Mouse (Mus musculus): Measurements from ENCODE around the gene Rora. TPM values are rescaled to one million over a fixed set of nuclear protein-coding genes. Genes with fewer than 3 reads are reported as not detected.

The Rora gene
- polyA plus RNA-seq, 1 experiment from 2014 or later: 3.8 TPM

DNA sequence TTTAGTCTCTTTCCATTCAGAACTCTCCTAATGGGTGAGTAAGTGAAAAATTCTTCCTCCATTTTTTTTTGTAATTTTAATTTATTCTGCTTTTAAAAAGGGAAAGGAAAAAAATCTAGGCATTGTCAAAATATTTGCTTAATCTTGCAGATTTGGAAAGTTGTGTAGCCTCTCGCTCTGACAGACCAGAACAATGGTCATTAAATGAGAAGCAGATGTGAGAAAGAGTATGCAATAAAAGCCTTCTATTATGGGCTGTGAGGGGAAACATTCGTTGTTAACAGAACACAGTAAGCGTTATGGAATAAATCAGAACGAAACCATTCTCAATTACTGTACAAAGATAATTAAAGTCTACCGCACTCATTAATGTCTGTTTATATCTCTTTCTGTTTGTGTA lies 196.7 kb downstream of the Rora start:
- Histone ChIP-seq H3K9ac (ENCODE audit: low read depth, low read length) (no peak overlapping the region), H3K4me1 (replicated peaks; ENCODE audit: control insufficient read depth, insufficient read depth, low read length) (no peaks in the 10 kb centered on the region), H3K9me3 (ENCODE audit: control insufficient read depth, low read length) (no peaks in the 10 kb centered on the region), H3K4me2 (replicated peaks; ENCODE audit: low read depth, low read length) (no peak overlapping the region), H3K4me3 (ENCODE audit: low read depth, low read length) (no peak overlapping the region), H3K36me3 (ENCODE audit: control insufficient read depth, insufficient read depth, low read length) (no peaks in the 10 kb centered on the region), H3K27me3 (ENCODE audit: control insufficient read depth, insufficient read depth, low read length) (no peaks in the 10 kb centered on the region), H3K27ac (ENCODE audit: low read depth, low read length) (no peak overlapping the region)
- DNase-seq (ENCODE audit: low spot score): no peak
- no peak for ATAC-seq (ENCODE audit: low FRiP score)
- WGBS: 73% methylated on average over 5 of the region's 5 CpGs

DNA sequence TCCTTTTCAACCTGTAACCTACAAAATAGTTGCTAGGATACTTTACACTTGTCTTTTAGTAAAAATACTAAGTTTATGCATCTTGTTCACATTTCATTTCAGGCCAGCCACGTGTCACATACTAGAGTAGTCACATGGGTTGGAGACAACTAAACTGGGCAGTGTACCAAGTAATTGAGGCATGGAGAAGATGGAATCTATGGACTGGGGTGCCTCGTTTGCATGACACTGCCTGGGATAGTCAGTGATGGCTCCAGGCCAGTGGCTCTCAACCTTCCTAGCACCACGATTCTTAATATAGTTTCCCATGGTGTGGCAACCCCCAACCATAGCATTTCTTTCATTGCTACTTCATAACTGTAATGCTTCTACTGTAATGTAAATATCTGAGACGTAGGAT lies 198.6 kb downstream of the Rora start:
- no peak overlapping the region for H3K4me3 ChIP-seq (ENCODE audit: low read depth, low read length)
- ATAC-seq (ENCODE audit: low FRiP score) (no peak), DNase-seq (ENCODE audit: low spot score) (no peak)
- no peak overlapping the region for H3K27ac ChIP-seq (ENCODE audit: low read depth, low read length)
- WGBS: 77% methylated on average over 4 of the region's 4 CpGs
- H3K9me3 ChIP-seq (ENCODE audit: control insufficient read depth, low read length): no peaks in the 10 kb centered on the region
- H3K36me3 ChIP-seq (ENCODE audit: control insufficient read depth, insufficient read depth, low read length): no peaks in the 10 kb centered on the region
- no peak overlapping the region for H3K4me2 ChIP-seq (replicated peaks; ENCODE audit: low read depth, low read length)
- H3K27me3 ChIP-seq (ENCODE audit: control insufficient read depth, insufficient read depth, low read length): no peaks in the 10 kb centered on the region
- H3K4me1 ChIP-seq (replicated peaks; ENCODE audit: control insufficient read depth, insufficient read depth, low read length): no peaks in the 10 kb centered on the region
- H3K9ac ChIP-seq (ENCODE audit: low read depth, low read length): no peak overlapping the region

DNA sequence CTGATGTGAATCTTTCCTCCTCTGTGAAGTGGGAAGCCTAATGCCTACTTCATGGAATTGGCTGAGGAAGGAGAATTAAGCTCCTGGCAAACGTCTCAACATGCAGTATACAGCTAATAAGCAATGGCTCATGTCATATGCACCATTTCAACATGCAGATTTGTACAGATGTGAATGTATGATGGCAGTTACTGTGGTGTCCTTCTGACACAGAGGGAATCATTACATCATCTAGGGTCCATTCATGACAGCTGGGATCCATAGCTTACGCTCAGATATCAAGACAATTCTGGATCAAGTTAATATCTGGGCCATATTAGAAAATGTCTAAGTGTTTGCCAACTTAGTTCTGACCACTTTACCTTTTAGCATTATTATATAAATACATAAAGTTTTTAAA lies 199.3 kb downstream of the Rora start:
- 92% methylated on average over 2 of the region's 2 CpGs for WGBS
- Histone ChIP-seq H3K4me3 (ENCODE audit: low read depth, low read length) (no peak overlapping the region), H3K9ac (ENCODE audit: low read depth, low read length) (no peak overlapping the region), H3K4me1 (replicated peaks; ENCODE audit: control insufficient read depth, insufficient read depth, low read length) (no peaks in the 10 kb centered on the region), H3K4me2 (replicated peaks; ENCODE audit: low read depth, low read length) (no peak overlapping the region), H3K36me3 (ENCODE audit: control insufficient read depth, insufficient read depth, low read length) (no peaks in the 10 kb centered on the region), H3K9me3 (ENCODE audit: control insufficient read depth, low read length) (no peaks in the 10 kb centered on the region), H3K27ac (ENCODE audit: low read depth, low read length) (no peak overlapping the region), H3K27me3 (ENCODE audit: control insufficient read depth, insufficient read depth, low read length) (no peaks in the 10 kb centered on the region)
- no peak for ATAC-seq (ENCODE audit: low FRiP score)
- DNase-seq (ENCODE audit: low spot score): no peak

DNA sequence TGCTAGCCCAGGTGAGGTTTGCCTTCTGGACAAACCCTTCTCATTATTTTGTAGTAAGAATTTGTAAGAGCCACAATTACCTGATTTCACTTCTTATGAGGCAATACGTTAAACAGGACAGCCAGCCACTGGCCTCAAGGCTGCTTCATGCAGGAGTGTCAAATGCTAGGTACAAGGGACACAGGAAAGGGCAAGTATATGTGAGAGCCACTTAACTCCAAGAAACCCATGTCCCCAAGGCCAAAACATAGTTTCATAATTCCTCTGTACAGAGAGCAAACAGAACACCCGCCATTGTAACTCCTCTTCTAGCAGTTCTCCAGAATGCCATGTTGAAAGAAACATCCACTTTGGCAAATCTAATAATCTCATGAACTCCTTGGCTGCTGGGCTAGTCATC lies 205.9 kb downstream of the Rora start:
- H3K9me3 ChIP-seq (ENCODE audit: control insufficient read depth, low read length): no peaks in the 10 kb centered on the region
- no peaks in the 10 kb centered on the region for H3K36me3 ChIP-seq (ENCODE audit: control insufficient read depth, insufficient read depth, low read length)
- no peak overlapping the region for H3K4me3 ChIP-seq (ENCODE audit: low read depth, low read length)
- 88% methylated on average over 2 of the region's 2 CpGs for WGBS
- no peak for ATAC-seq (ENCODE audit: low FRiP score)
- H3K9ac ChIP-seq (ENCODE audit: low read depth, low read length): no peak overlapping the region
- no peaks in the 10 kb centered on the region for H3K4me1 ChIP-seq (replicated peaks; ENCODE audit: control insufficient read depth, insufficient read depth, low read length)
- no peak overlapping the region for H3K27ac ChIP-seq (ENCODE audit: low read depth, low read length)
- no peak for DNase-seq (ENCODE audit: low spot score)
- H3K4me2 ChIP-seq (replicated peaks; ENCODE audit: low read depth, low read length): no peak overlapping the region
- no peaks in the 10 kb centered on the region for H3K27me3 ChIP-seq (ENCODE audit: control insufficient read depth, insufficient read depth, low read length)

DNA sequence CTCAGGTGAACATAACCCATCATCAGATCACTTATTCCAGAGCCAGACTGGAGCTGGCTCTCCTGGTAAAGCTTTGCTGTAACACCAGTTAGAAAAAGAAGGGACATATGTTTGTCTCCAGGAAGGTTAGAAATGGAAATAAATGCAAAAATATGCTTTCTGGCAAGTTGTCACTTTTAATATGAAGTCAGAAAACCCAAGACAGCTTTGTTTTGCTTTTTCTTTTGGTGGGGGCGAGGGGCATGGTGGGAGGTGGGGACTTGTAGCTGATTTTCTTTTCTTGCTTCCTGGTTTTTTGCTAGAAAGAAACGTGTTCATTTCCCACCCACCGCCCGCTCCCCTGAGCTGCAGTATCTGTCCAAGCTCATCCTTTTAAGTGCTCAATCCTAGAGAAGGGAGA lies 212.7 kb downstream of the Rora start:
- H3K4me3 ChIP-seq (ENCODE audit: low read depth, low read length): no peak overlapping the region
- ATAC-seq (ENCODE audit: low FRiP score) (no peak), DNase-seq (ENCODE audit: low spot score) (no peak)
- H3K9me3 ChIP-seq (ENCODE audit: control insufficient read depth, low read length): no peaks in the 10 kb centered on the region
- WGBS: 83% methylated on average over 4 of the region's 4 CpGs
- no peaks in the 10 kb centered on the region for H3K27me3 ChIP-seq (ENCODE audit: control insufficient read depth, insufficient read depth, low read length)
- H3K4me1 ChIP-seq (replicated peaks; ENCODE audit: control insufficient read depth, insufficient read depth, low read length): no peaks in the 10 kb centered on the region
- H3K4me2 ChIP-seq (replicated peaks; ENCODE audit: low read depth, low read length): no peak overlapping the region
- no peak overlapping the region for H3K27ac ChIP-seq (ENCODE audit: low read depth, low read length)
- no peaks in the 10 kb centered on the region for H3K36me3 ChIP-seq (ENCODE audit: control insufficient read depth, insufficient read depth, low read length)
- H3K9ac ChIP-seq (ENCODE audit: low read depth, low read length): no peak overlapping the region

DNA sequence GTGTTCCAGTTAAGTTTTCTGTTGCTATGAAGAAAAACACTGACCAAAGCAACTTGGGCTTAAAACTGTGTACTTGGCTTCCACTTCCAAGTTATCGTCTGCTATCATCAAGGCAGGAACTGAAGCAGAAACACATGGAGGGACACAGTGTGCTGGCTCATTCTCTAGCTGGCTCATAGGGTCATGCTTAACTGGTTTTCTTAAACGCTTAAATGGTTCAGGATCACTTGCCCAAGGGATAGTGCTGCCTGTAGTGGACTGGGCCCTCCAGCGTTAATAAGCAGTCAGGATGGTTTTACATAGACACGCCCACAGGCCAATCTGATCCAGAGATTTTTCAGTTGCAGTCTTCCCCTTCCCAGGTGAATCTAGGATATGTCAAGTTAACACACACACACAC lies 220.3 kb downstream of the Rora start:
- DNase-seq (ENCODE audit: low spot score) (no peak), ATAC-seq (ENCODE audit: low FRiP score) (no peak)
- no peaks in the 10 kb centered on the region for H3K27me3 ChIP-seq (ENCODE audit: control insufficient read depth, insufficient read depth, low read length)
- H3K27ac ChIP-seq (ENCODE audit: low read depth, low read length): no peak overlapping the region
- H3K4me1 ChIP-seq (replicated peaks; ENCODE audit: control insufficient read depth, insufficient read depth, low read length): no peaks in the 10 kb centered on the region
- no peaks in the 10 kb centered on the region for H3K9me3 ChIP-seq (ENCODE audit: control insufficient read depth, low read length)
- H3K4me3 ChIP-seq (ENCODE audit: low read depth, low read length): no peak overlapping the region
- 92% methylated on average over 4 of the region's 4 CpGs for WGBS
- no peak overlapping the region for H3K9ac ChIP-seq (ENCODE audit: low read depth, low read length)
- H3K4me2 ChIP-seq (replicated peaks; ENCODE audit: low read depth, low read length): no peak overlapping the region
- no peaks in the 10 kb centered on the region for H3K36me3 ChIP-seq (ENCODE audit: control insufficient read depth, insufficient read depth, low read length)

DNA sequence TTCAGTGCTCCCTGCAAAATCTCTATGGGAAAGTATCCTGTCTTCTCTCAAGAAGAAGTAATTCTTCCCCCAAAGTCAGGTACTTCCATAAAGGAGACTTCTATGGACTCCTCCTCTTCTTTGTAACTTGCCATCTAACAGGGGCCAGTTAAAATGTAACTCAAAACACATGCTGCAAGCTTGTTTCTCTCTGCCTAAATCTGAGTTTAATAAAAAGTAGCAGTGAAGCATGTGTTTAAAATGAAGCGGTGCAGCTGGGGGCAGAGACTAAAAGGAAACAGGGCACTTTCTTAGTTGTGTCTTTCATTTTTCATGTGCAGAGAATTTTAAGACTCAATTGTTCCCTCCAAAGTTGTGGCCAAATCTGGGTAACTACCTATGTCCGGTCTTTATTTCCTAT lies 221.0 kb downstream of the Rora start:
- Histone ChIP-seq H3K27ac (ENCODE audit: low read depth, low read length) (no peak overlapping the region), H3K36me3 (ENCODE audit: control insufficient read depth, insufficient read depth, low read length) (no peaks in the 10 kb centered on the region), H3K9me3 (ENCODE audit: control insufficient read depth, low read length) (no peaks in the 10 kb centered on the region), H3K27me3 (ENCODE audit: control insufficient read depth, insufficient read depth, low read length) (no peaks in the 10 kb centered on the region), H3K4me2 (replicated peaks; ENCODE audit: low read depth, low read length) (no peak overlapping the region), H3K4me3 (ENCODE audit: low read depth, low read length) (no peak overlapping the region), H3K9ac (ENCODE audit: low read depth, low read length) (no peak overlapping the region), H3K4me1 (replicated peaks; ENCODE audit: control insufficient read depth, insufficient read depth, low read length) (no peaks in the 10 kb centered on the region)
- WGBS: 77% methylated on average over 2 of the region's 2 CpGs
- ATAC-seq (ENCODE audit: low FRiP score): no peak
- no peak for DNase-seq (ENCODE audit: low spot score)

DNA sequence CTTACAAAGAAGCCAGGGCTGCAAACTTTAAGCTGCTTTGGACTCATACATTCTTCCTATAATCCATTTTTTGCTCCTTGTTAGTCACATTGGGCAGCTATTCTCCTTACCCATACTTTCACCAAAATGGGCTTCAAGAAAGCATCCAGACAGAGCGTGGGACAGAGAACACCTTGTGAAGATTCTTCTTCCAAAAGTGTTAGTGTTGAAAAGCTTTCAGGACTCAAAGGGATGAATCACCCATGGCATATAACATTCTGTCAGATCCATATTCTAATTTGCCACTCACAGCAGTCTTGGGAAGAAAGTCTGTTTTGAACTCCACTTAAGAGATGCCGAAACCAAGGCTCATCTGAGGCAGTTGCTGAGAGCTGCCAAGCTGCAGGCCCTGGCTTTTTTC lies 222.2 kb downstream of the Rora start:
- no peak for ATAC-seq (ENCODE audit: low FRiP score)
- Histone ChIP-seq H3K36me3 (ENCODE audit: control insufficient read depth, insufficient read depth, low read length) (no peaks in the 10 kb centered on the region), H3K27me3 (ENCODE audit: control insufficient read depth, insufficient read depth, low read length) (no peaks in the 10 kb centered on the region), H3K4me1 (replicated peaks; ENCODE audit: control insufficient read depth, insufficient read depth, low read length) (no peaks in the 10 kb centered on the region), H3K9ac (ENCODE audit: low read depth, low read length) (no peak overlapping the region), H3K27ac (ENCODE audit: low read depth, low read length) (no peak overlapping the region), H3K9me3 (ENCODE audit: control insufficient read depth, low read length) (no peaks in the 10 kb centered on the region), H3K4me3 (ENCODE audit: low read depth, low read length) (no peak overlapping the region), H3K4me2 (replicated peaks; ENCODE audit: low read depth, low read length) (no peak overlapping the region)
- 92% methylated on average over 2 of the region's 2 CpGs for WGBS
- no peak for DNase-seq (ENCODE audit: low spot score)

DNA sequence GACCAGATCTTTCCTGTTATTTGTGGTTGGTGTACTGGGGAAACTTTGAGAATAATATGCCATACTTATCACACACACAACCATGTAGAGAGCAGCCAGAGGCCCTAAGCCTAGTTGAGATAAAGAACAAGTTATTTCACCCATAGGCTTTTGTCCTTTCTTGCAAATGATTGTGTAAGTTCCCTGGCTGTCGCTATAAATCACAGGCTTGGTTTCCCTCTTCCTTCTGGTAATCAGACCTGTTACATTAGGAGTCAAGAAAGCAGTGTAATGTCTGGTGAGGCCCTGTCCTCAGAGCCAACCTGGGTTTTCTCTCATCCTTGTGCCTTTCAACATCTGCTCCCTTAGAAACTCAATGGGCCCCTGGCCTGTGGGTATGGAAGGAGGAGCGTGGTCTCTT lies 222.7 kb downstream of the Rora start:
- Histone ChIP-seq H3K27ac (ENCODE audit: low read depth, low read length) (no peak overlapping the region), H3K27me3 (ENCODE audit: control insufficient read depth, insufficient read depth, low read length) (no peaks in the 10 kb centered on the region), H3K36me3 (ENCODE audit: control insufficient read depth, insufficient read depth, low read length) (no peaks in the 10 kb centered on the region), H3K9ac (ENCODE audit: low read depth, low read length) (no peak overlapping the region), H3K4me1 (replicated peaks; ENCODE audit: control insufficient read depth, insufficient read depth, low read length) (no peaks in the 10 kb centered on the region), H3K4me3 (ENCODE audit: low read depth, low read length) (no peak overlapping the region), H3K9me3 (ENCODE audit: control insufficient read depth, low read length) (no peaks in the 10 kb centered on the region), H3K4me2 (replicated peaks; ENCODE audit: low read depth, low read length) (no peak overlapping the region)
- no peak for ATAC-seq (ENCODE audit: low FRiP score)
- no peak for DNase-seq (ENCODE audit: low spot score)
- WGBS: 81% methylated on average over 2 of the region's 2 CpGs
